Mouse (Mus musculus): ENCODE results near the gene Chrm5. TPM values are rescaled to one million over a fixed set of nuclear protein-coding genes. Genes with fewer than 3 reads are reported as not detected.
A peak's percentile ranks its signal among the peaks of the same experiment; 100 is the strongest.

Gene Chrm5
- polyA plus RNA-seq, 1 experiment from 2014 or later, result 0.12 TPM

DNA sequence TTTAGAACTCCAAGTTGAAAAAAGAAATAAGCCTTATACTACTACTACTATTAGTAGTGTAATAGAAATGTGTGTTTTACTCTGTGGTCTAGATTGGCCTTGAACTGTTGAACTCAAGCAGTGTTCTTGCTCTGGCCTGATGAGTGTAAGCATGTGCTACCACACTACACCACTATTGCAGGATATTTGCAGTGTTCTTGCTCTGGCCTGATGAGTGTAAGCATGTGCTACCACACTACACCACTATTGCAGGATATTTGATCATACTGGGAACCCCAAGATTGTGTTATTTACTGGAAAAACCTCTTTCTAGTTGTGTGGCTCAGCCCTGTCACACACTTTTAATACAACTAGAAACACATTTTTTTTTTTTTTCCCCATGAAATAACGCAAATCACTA is 26.9 kb upstream of the Chrm5 start:
- H3K4me3 ChIP-seq (ENCODE audit: low read depth, low read length), result no peak overlapping the region
- no peak overlapping the region for H3K27ac ChIP-seq (replicated peaks; ENCODE audit: low read depth, low read length)
- ATAC-seq (ENCODE audit: insufficient number of reproducible peaks, low FRiP score, low TSS enrichment, low read depth) (no peak), DNase-seq (ENCODE audit: low spot score) (no peak)
- H3K9ac ChIP-seq (ENCODE audit: low read length), result no peak overlapping the region
- 93% methylated on average over 1 of the region's 1 CpGs for WGBS
- H3K9me3 ChIP-seq (ENCODE audit: control insufficient read depth, low read length), result no peaks in the 10 kb centered on the region
- no peaks in the 10 kb centered on the region for H3K4me1 ChIP-seq (ENCODE audit: control insufficient read depth, insufficient read depth, low read length)
- no peaks in the 10 kb centered on the region for H3K36me3 ChIP-seq (ENCODE audit: control insufficient read depth, insufficient read depth, low read length)
- H3K27me3 ChIP-seq (ENCODE audit: control insufficient read depth, insufficient read depth, low read length), result no peaks in the 10 kb centered on the region
- no peak overlapping the region for H3K4me2 ChIP-seq (ENCODE audit: low read depth, severe bottlenecking)

DNA sequence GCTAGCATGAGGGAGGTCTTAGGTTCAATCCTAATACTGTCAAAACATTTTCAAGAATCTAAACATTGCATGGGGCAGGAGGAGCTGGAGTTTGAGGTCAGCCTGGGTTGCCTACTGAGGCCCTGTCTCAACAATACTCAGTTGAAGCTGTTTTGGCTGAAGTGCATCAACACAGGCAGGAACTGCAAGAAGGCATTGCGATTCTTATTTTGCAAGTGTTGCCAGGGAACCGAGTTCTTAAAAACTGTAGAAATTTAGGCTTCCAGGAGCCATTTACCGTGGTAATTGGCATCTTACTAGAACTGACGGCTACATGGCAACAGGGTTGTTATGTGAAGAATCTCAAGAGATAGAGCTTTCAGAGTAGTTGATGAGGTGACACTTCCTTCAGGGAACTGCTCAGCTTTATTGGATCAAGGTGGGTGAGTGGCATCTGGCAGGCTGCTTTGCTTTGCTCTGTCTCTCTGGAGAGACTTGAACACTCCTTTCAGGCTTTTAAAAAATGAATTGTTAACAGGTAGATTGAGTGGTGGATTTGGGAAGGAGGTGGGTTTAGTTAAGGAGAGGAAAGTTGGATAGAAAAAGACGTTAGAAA is 26.4 kb upstream of the Chrm5 start:
- 56% methylated on average over 5 of the region's 5 CpGs for WGBS
- DNase-seq (ENCODE audit: low spot score) (no peak), ATAC-seq (ENCODE audit: insufficient number of reproducible peaks, low FRiP score, low TSS enrichment, low read depth) (no peak)
- H3K4me3 ChIP-seq (ENCODE audit: low read depth, low read length), result no peak overlapping the region
- H3K36me3 ChIP-seq (ENCODE audit: control insufficient read depth, insufficient read depth, low read length), result no peaks in the 10 kb centered on the region
- no peaks in the 10 kb centered on the region for H3K27me3 ChIP-seq (ENCODE audit: control insufficient read depth, insufficient read depth, low read length)
- H3K4me2 ChIP-seq (ENCODE audit: low read depth, severe bottlenecking), result no peak overlapping the region
- no peak overlapping the region for H3K27ac ChIP-seq (replicated peaks; ENCODE audit: low read depth, low read length)
- no peaks in the 10 kb centered on the region for H3K4me1 ChIP-seq (ENCODE audit: control insufficient read depth, insufficient read depth, low read length)
- H3K9ac ChIP-seq (ENCODE audit: low read length), result no peak overlapping the region
- H3K9me3 ChIP-seq (ENCODE audit: control insufficient read depth, low read length), result no peaks in the 10 kb centered on the region

DNA sequence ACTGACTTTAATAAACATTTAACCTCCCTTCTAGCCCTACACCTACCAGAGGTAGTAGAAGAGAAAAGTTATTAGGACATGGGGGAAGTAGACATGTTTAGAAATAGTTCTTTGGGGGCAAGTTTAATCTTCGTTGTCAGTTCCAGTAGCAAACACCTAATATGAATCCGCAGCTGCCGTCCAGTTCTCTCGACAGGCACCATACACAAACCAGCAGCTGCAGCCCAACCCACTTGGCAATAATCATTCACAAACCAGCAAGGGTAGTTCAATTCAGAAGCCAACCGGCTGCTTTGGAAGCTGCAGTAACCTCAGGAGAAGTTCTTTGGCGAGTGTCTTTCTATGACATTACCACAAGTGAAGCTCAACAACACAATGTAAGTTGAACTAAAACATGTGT is 23.4 kb upstream of the Chrm5 start:
- Histone ChIP-seq H3K4me2 (ENCODE audit: low read depth, severe bottlenecking) (no peak overlapping the region), H3K4me1 (ENCODE audit: control insufficient read depth, insufficient read depth, low read length) (no peaks in the 10 kb centered on the region), H3K36me3 (ENCODE audit: control insufficient read depth, insufficient read depth, low read length) (no peaks in the 10 kb centered on the region), H3K4me3 (ENCODE audit: low read depth, low read length) (no peak overlapping the region), H3K9ac (ENCODE audit: low read length) (no peak overlapping the region), H3K9me3 (ENCODE audit: control insufficient read depth, low read length) (no peaks in the 10 kb centered on the region), H3K27me3 (ENCODE audit: control insufficient read depth, insufficient read depth, low read length) (no peaks in the 10 kb centered on the region), H3K27ac (replicated peaks; ENCODE audit: low read depth, low read length) (no peak overlapping the region)
- DNase-seq (ENCODE audit: low spot score), result no peak
- no peak for ATAC-seq (ENCODE audit: insufficient number of reproducible peaks, low FRiP score, low TSS enrichment, low read depth)
- WGBS, result 90% methylated on average over 6 of the region's 6 CpGs

DNA sequence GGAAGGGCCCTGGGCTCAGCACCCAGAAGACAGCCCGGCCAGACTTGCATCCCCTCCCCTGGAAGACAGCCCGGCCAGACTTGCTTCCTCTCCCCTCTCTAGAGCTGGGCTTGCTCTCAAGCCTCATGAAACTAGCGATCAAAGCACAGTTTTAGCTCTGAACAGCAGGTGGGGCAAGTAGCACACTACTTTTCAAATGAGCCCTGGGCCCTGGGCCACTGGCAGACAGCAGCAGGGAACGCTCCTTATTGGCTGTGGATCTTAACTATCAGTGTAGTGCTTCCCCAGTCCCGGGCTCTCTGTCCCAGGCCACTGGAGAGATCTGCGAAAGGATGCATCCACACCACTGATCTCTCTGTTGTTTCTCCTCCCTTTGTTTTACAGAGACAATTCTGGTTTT is 20.6 kb upstream of the Chrm5 start:
- 9% methylated on average over 6 of the region's 6 CpGs for WGBS
- Histone ChIP-seq H3K27ac (replicated peaks; ENCODE audit: low read depth, low read length) (no peak overlapping the region), H3K9me3 (ENCODE audit: control insufficient read depth, low read length) (no peaks in the 10 kb centered on the region), H3K4me3 (ENCODE audit: low read depth, low read length) (no peak overlapping the region), H3K27me3 (ENCODE audit: control insufficient read depth, insufficient read depth, low read length) (no peaks in the 10 kb centered on the region), H3K36me3 (ENCODE audit: control insufficient read depth, insufficient read depth, low read length) (no peaks in the 10 kb centered on the region), H3K4me2 (ENCODE audit: low read depth, severe bottlenecking) (no peak overlapping the region), H3K4me1 (ENCODE audit: control insufficient read depth, insufficient read depth, low read length) (no peaks in the 10 kb centered on the region), H3K9ac (ENCODE audit: low read length) (no peak overlapping the region)
- peak; percentile 75 for DNase-seq (ENCODE audit: low spot score)
- ATAC-seq (ENCODE audit: insufficient number of reproducible peaks, low FRiP score, low TSS enrichment, low read depth), result peak; percentile 75

DNA sequence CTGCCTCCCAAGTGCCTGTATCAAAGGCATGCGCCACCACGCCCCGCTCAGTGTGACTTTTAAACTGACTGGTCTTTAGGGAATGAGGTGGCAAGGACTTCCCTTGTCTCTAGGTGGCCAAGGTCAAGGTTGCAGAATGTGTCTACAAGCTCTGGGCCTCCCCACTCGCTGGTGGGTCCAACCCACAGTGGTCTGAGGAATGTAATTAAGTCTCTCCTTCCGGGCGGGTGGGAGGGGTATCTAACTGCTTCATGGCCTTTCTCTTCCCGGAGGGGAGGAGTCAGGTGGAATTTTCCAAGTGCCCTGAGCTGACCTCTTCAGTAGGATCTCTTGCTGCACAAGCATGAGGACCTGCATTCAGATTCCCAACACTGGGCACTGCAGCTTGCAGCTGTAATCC is 17.3 kb upstream of the Chrm5 start:
- no peak overlapping the region for H3K9ac ChIP-seq (ENCODE audit: low read length)
- no peaks in the 10 kb centered on the region for H3K9me3 ChIP-seq (ENCODE audit: control insufficient read depth, low read length)
- no peak overlapping the region for H3K4me3 ChIP-seq (ENCODE audit: low read depth, low read length)

DNA sequence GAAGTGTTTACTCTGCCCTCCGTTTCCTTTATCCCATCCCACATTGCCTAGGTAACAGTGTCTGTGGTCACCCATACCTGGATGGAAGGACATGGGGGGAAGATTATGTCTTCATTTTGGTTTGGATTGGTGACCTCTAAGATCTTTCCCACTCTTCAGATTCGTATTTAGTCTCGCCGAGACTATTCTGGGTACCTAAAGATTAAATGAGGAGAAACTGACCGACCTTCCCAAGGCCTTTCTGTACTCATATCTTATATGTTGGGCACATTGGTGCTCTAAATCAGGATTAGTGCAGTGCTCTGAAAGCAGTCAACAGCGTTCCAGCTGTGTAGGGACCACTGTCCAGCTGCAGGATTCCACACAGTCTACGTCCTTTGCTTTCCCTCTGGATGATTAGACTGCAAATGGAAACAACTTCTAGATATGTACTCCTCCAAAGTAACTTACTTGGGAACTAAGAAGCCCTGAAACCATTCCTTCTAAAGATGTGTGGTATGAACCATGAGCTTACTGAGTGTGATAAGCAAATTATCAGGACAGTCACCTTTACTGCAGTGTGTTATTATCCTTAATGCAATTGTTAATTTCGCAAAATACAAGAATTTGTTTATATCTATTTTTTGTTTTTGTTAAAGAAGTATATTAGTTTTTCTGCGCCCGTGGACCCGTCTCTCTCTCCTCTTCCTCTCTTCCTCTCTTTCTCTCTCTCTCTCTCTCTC is 13.1 kb upstream of the Chrm5 start:
- WGBS, result 43% methylated on average over 11 of the region's 11 CpGs
- no peaks in the 10 kb centered on the region; the same call in 1 of the 2 replicates for H3K4me1 ChIP-seq (ENCODE audit: control insufficient read depth, insufficient read depth, low read length)
- peak overlapping the region; percentile 99 for H3K9ac ChIP-seq (ENCODE audit: low read length)
- DNase-seq (ENCODE audit: low spot score) (no peak), ATAC-seq (ENCODE audit: insufficient number of reproducible peaks, low FRiP score, low TSS enrichment, low read depth) (no peak)
- peak overlapping the region; percentile 60 for H3K4me2 ChIP-seq (ENCODE audit: low read depth, severe bottlenecking)
- peak overlapping the region; percentile 52 for H3K4me3 ChIP-seq (ENCODE audit: low read depth, low read length)
- no peaks in the 10 kb centered on the region for H3K36me3 ChIP-seq (ENCODE audit: control insufficient read depth, insufficient read depth, low read length)
- peak overlapping the region; percentile 97 for H3K27ac ChIP-seq (replicated peaks; ENCODE audit: low read depth, low read length)
- H3K27me3 ChIP-seq (ENCODE audit: control insufficient read depth, insufficient read depth, low read length), result no peaks in the 10 kb centered on the region
- no peaks in the 10 kb centered on the region for H3K9me3 ChIP-seq (ENCODE audit: control insufficient read depth, low read length)

More for the DNA sequence above, 17.3 kb upstream of the Chrm5 start:
- no peaks in the 10 kb centered on the region for H3K36me3 ChIP-seq (ENCODE audit: control insufficient read depth, insufficient read depth, low read length)
- no peaks in the 10 kb centered on the region for H3K27me3 ChIP-seq (ENCODE audit: control insufficient read depth, insufficient read depth, low read length)
- H3K4me1 ChIP-seq (ENCODE audit: control insufficient read depth, insufficient read depth, low read length), result no peaks in the 10 kb centered on the region; the same call in 1 of the 2 replicates
- H3K4me2 ChIP-seq (ENCODE audit: low read depth, severe bottlenecking), result no peak overlapping the region
- WGBS, result 74% methylated on average over 7 of the region's 7 CpGs
- DNase-seq (ENCODE audit: low spot score) (no peak), ATAC-seq (ENCODE audit: insufficient number of reproducible peaks, low FRiP score, low TSS enrichment, low read depth) (no peak)
- no peak overlapping the region for H3K27ac ChIP-seq (replicated peaks; ENCODE audit: low read depth, low read length)

DNA sequence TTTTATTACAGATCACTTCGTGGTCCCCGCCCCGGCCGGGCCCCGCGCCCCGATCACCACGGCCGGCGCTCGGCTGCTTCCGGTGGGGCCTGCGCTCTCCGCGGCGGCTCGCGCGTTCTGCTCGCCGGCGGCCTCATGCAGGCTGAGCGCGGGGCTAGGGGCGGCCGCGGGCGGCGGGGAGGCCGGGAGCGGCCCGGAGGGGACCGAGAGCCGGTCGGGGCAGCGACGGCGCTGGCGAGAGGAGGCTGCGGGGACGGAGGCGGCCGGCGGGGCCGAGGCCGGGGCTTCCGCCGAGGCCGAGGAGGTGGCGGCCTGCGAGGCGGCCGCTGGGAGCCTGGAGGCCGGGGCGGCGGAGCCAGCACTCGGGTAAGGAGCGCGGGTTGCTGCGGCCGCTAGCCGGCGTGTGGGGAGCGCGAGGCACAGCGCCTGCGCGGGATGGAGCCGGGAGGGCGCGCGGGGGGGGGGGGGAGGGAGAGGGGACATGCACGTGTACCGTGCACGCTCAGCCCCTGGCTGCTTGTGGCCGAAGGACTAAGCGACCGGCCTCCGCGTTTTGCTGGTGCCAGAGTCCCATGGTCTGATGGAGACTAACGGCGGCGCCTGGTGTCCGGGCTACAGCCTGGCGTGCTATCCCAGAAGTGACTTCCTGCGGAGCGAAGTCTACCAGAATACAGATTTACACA is 12.4 kb upstream of the Chrm5 start, which contains the start of gene Aven:
Gene Aven (plus strand): TSS at position 109 of the 683 bp plus-strand sequence.
- WGBS, result under 1% methylated on average over 51 of the region's 87 CpGs

DNA sequence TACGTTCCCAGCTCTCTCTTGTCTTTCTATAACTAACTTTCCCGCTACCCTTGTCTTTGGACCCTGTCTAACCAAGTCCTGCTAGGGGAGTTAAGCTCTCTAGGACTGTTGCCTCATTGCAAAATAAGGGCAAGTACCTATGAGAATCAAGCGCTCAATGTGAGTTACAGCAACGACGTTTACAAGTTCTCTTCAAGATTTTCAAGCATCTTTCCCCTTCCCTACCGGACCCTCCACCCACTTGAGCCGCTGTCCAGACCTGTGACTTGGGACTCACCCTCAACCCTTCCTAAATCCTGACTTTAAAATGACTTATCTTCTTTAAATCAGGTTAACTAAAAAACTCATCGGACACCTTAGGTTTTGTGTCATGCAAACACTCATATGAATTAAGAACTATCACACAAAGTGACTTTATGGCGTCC is 11.9 kb upstream of the Chrm5 start:
- Histone ChIP-seq H3K36me3 (ENCODE audit: control insufficient read depth, insufficient read depth, low read length) (no peaks in the 10 kb centered on the region), H3K27me3 (ENCODE audit: control insufficient read depth, insufficient read depth, low read length) (no peaks in the 10 kb centered on the region), H3K4me1 (ENCODE audit: control insufficient read depth, insufficient read depth, low read length) (no peaks in the 10 kb centered on the region; the same call in 1 of the 2 replicates), H3K27ac (replicated peaks; ENCODE audit: low read depth, low read length) (peak overlapping the region; percentile 97), H3K9ac (ENCODE audit: low read length) (peak overlapping the region; percentile 99), H3K4me3 (ENCODE audit: low read depth, low read length) (peak overlapping the region; percentile 52), H3K4me2 (ENCODE audit: low read depth, severe bottlenecking) (peak overlapping the region; percentile 60), H3K9me3 (ENCODE audit: control insufficient read depth, low read length) (no peaks in the 10 kb centered on the region)
- DNase-seq (ENCODE audit: low spot score) (peak; percentile 50), ATAC-seq (ENCODE audit: insufficient number of reproducible peaks, low FRiP score, low TSS enrichment, low read depth) (no peak; the same call in 1 of the 2 replicates)
- WGBS, result 8% methylated on average over 9 of the region's 9 CpGs

More for the DNA sequence above, 12.4 kb upstream of the Chrm5 start, which contains the start of gene Aven:
- Histone ChIP-seq H3K27me3 (ENCODE audit: control insufficient read depth, insufficient read depth, low read length) (no peaks in the 10 kb centered on the region), H3K4me3 (ENCODE audit: low read depth, low read length) (peak within 1 kb of the TSS; percentile 52), H3K9ac (ENCODE audit: low read length) (peak within 1 kb of the TSS; percentile 99), H3K36me3 (ENCODE audit: control insufficient read depth, insufficient read depth, low read length) (no peaks in the 10 kb centered on the region), H3K27ac (replicated peaks; ENCODE audit: low read depth, low read length) (peak within 1 kb of the TSS; percentile 97), H3K4me1 (ENCODE audit: control insufficient read depth, insufficient read depth, low read length) (no peaks in the 10 kb centered on the region; the same call in 1 of the 2 replicates), H3K9me3 (ENCODE audit: control insufficient read depth, low read length) (no peaks in the 10 kb centered on the region), H3K4me2 (ENCODE audit: low read depth, severe bottlenecking) (peak within 1 kb of the TSS; percentile 60)
- ATAC-seq (ENCODE audit: insufficient number of reproducible peaks, low FRiP score, low TSS enrichment, low read depth) (peak; percentile 94), DNase-seq (ENCODE audit: low spot score) (peak; percentile 83)

Measured in limb, embryonic 11.5 days (tissue).